Mouse (Mus musculus) liver, embryonic 14.5 days (tissue): ENCODE data around the gene Unc13d. TPM values are rescaled to one million over a fixed set of nuclear protein-coding genes. Genes with fewer than 3 reads are reported as not detected.

Experiments
- ATAC-seq: fragments of 200-750 bp; cut with Nextera tagmentation; 2 replicates; pipeline ENCODE4 v1.8.0; 2017; ENCODE audit warnings: moderate number of reproducible peaks, mild to moderate bottlenecking, moderate library complexity; ENCODE audit not compliant: insufficient read depth
- DNase-seq, 3 experiments: peaks; one replicate each; pipeline ENCODE4 v3.0.0-alpha.2; 2012 to 2013; ENCODE audit warnings: low read depth in 3 of 3, low spot score in 3 of 3
- H3K27ac ChIP-seq: fragments of 300-500 bp; sonication (generic); 2 replicates; pipeline ENCODE4 v1.5.1; 2014; ENCODE audit warnings: moderate library complexity, mild to moderate bottlenecking, control low read depth, inconsistent platforms
- H3K27me3 ChIP-seq: fragments of 300-500 bp; sonication (generic); 2 replicates; pipeline ENCODE4 v1.6.1; 2014; ENCODE audit warnings: mild to moderate bottlenecking, low read length, moderate library complexity; ENCODE audit not compliant: control insufficient read depth, insufficient read depth
- H3K36me3 ChIP-seq: fragments of 300-500 bp; sonication (generic); replicated peaks from 2 replicates; pipeline ENCODE4 v1.6.1; 2014; ENCODE audit warnings: low read depth; ENCODE audit not compliant: control insufficient read depth, insufficient read depth
- H3K4me1 ChIP-seq, 2 experiments: fragments of 200-500 bp in 1 of 2; fragments of 300-500 bp in 1 of 2; sonication (generic) in 1 of 2; replicated peaks; 2 replicates each; pipeline ENCODE4 v1.6.1; 2012 to 2014; ENCODE audit warnings: antibody characterized with exemption in 1 of 2, inconsistent platforms in 1 of 2, low read length in 1 of 2; ENCODE audit not compliant: control insufficient read depth in 2 of 2, insufficient read depth in 2 of 2
- H3K4me2 ChIP-seq: fragments of 300-500 bp; sonication (generic); 2 replicates; pipeline ENCODE4 v1.6.1; 2014; ENCODE audit warnings: low read depth, mild to moderate bottlenecking, control low read depth, moderate library complexity
- H3K4me3 ChIP-seq, 2 experiments: fragments of 200-500 bp in 1 of 2; fragments of 300-500 bp in 1 of 2; sonication (generic) in 1 of 2; 2 replicates each; pipeline ENCODE4 v1.5.1; 2012 to 2014; ENCODE audit warnings: low read depth in 2 of 2, low read length in 2 of 2, mild to moderate bottlenecking in 2 of 2, control low read depth in 1 of 2, inconsistent platforms in 1 of 2, moderate library complexity in 1 of 2; ENCODE audit not compliant: insufficient read depth in 1 of 2
- H3K9ac ChIP-seq: fragments of 300-500 bp; sonication (generic); replicated peaks from 2 replicates; pipeline ENCODE4 v1.6.1; 2014; ENCODE audit warnings: mild to moderate bottlenecking, control low read depth, moderate library complexity
- H3K9me3 ChIP-seq: fragments of 300-500 bp; sonication (generic); 2 replicates; pipeline ENCODE4 v1.6.1; 2016; ENCODE audit warnings: low read length, mixed read lengths; ENCODE audit not compliant: control insufficient read depth
- CTCF ChIP-seq: IDR thresholded peaks from 2 replicates; pipeline ENCODE4 v1.5.1; 2016; ENCODE audit warnings: antibody characterized with exemption, low read depth, control low read depth
- EP300 ChIP-seq: IDR thresholded peaks from 2 replicates; pipeline ENCODE4 v1.6.1; 2016; ENCODE audit warnings: antibody characterized with exemption, low read depth
- WGBS: fragments of 180-500 bp; shearing (Covaris S2); extraction: QIAGEN DNeasy Blood & Tissue Kit; methylation state at CpG from one replicate; pipeline ENCODE4 v1.1.7; 2014; ENCODE audit not compliant: insufficient replicate concordance; 5-methylcytosine and 5-hydroxymethylcytosine counted together
- polyA plus RNA-seq, 2 experiments: library from polyadenylated mRNA; depleted of rRNA in 1 of 2; stranded (reverse) in 1 of 2; unstranded in 1 of 2; fragments of >200 nt; fragmentation: Nextera tagmentation in 1 of 2; extraction: Ambion mirVana in 1 of 2; gene quantifications; 2 replicates each; pipeline versions ENCODE4 v1.2.1 to v1.2.3; 2012 to 2014

Gene Unc13d
- polyA plus RNA-seq, 2 experiments: 16.8 to 18.7 TPM

DNA sequence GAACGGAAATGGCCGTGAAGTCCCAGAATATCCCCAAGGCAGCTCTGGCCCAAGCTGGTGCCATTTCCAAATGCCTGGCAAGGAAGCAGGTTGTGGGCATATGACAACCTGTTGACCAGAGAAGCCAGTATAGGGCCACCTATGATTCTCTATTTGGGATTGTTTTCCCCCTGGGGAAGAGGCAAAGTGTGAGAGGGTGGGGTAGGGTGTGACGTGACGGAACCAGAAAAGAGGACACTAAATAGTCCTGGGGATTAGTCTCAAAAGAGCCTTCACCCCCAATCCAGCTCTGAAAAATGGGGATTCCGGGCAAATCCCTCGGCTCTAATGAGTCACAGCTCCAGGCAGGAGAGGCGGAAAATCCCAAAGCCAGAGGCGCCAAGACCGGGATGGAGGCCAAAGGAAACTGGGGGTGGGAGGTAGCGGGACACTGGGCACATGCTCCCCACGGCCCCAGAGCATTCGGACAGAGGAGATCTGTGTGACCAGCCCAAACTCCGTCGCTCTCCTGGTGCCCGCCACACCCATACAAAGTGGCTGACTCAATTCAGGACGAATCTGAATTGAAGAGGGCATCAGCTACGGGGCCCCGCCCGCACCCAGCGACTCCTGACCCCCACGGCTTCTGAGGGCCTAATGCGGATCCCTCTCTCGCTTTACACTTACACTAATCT lies 30.8 kb upstream of the Unc13d start:
- ATAC-seq (no peak), DNase-seq (no peak)
- no peak for TF ChIP-seq CTCF
- TF ChIP-seq EP300: no peak
- Histone ChIP-seq H3K27me3 (peaks cover 38% of the 10 kb centered on the region), H3K27ac (no peak overlapping the region), H3K4me1 (peaks cover 2 to 15% of the 10 kb centered on the region in 2 experiments; a peak in 3 of 4 replicates), H3K4me3 (peak overlapping the region in 1 of 2 experiments; percentile 25; a peak in 1 of 4 replicates), H3K9ac (no peak overlapping the region), H3K4me2 (peak overlapping the region; percentile 56), H3K36me3 (no peaks in the 10 kb centered on the region), H3K9me3 (no peaks in the 10 kb centered on the region)
- 22% methylated on average over 23 of the region's 23 CpGs for WGBS

- DNase-seq (no peak), ATAC-seq (no peak)
- peak overlapping the region; percentile 56; the same call in 1 of the 2 replicates for H3K4me2 ChIP-seq
- peaks cover 38% of the 10 kb centered on the region for H3K27me3 ChIP-seq
- peaks cover 2 to 17% of the 10 kb centered on the region in 2 experiments; a peak in 3 of 4 replicates for H3K4me1 ChIP-seq
- no peak overlapping the region for H3K27ac ChIP-seq
- no peaks in the 10 kb centered on the region for H3K9me3 ChIP-seq
- WGBS: 62% methylated on average over 19 of the region's 19 CpGs
- no peak overlapping the region for H3K9ac ChIP-seq
- no peaks in the 10 kb centered on the region for H3K36me3 ChIP-seq
- TF ChIP-seq EP300 (no peak), CTCF (no peak)
- H3K4me3 ChIP-seq: no peak overlapping the region
Observed at GRCm38 (mm10) chr11:116107777-116108285, 30.1 kb upstream of the Unc13d start.

DNA sequence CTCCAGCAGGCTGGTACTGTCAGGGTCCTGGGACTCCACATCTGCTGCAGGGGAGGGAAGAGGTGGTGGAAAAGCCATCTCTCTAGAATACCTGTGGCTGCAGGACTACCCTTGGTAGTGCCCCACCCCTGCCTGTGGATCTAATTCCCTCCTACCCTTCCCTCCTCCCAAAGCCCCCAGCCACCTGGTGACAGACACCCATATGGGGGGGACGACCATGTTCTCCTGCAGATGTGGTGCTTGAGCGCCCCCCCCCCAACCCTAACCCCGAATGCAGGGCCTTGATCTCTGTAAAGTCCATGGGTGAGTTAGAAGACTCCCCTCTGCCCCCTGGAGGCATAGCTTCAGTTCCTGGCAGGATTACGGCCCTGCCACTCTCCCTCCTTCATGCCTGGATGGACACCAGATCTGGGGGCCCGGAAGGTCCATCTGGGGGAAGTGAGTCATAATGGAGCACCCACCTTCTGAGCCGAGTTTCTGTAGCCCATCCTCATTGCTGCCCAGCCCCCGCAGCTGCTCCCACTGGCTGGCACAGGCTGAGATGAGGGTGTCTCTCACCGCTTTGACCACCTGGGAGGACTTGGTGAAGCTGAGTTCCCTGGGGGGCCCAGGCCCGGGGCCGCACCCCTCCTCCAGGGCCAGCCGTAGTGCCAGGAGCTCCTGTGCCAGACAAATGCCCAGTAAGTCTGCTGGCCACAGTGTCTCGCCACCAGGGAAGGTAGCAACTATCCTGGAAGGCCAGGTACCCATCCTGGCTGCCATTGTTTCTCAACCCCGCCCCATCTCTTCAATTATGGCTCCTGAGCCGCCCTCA lies 29.4 kb upstream of the Unc13d start:
- H3K4me3 ChIP-seq: no peak overlapping the region
- peaks cover 5 to 20% of the 10 kb centered on the region in 2 experiments for H3K4me1 ChIP-seq
- WGBS: 37% methylated on average over 14 of the region's 14 CpGs
- H3K4me2 ChIP-seq: no peak overlapping the region
- H3K9ac ChIP-seq: no peak overlapping the region
- ATAC-seq (no peak), DNase-seq (no peak)
- H3K36me3 ChIP-seq: no peaks in the 10 kb centered on the region
- H3K27me3 ChIP-seq: peaks cover 38% of the 10 kb centered on the region
- H3K9me3 ChIP-seq: no peaks in the 10 kb centered on the region
- no peak overlapping the region for H3K27ac ChIP-seq
- no peak for TF ChIP-seq EP300
- TF ChIP-seq CTCF: peak; percentile 42

- no peak overlapping the region for H3K27ac ChIP-seq
- no peak overlapping the region for H3K4me3 ChIP-seq
- ATAC-seq: no peak
Observed at GRCm38 (mm10) chr11:116106154-116106962, 28.6 kb upstream of the Unc13d start.

More at GRCm38 (mm10) chr11:116106154-116106962, 28.6 kb upstream of the Unc13d start:
- Histone ChIP-seq H3K4me1 (peaks cover 6 to 27% of the 10 kb centered on the region in 2 experiments), H3K27me3 (peaks cover 38% of the 10 kb centered on the region), H3K9me3 (no peaks in the 10 kb centered on the region), H3K4me2 (peak overlapping the region; percentile 35), H3K9ac (no peak overlapping the region), H3K36me3 (no peaks in the 10 kb centered on the region)
- WGBS: 33% methylated on average over 32 of the region's 32 CpGs
- no peak for DNase-seq
- no peak for TF ChIP-seq CTCF
- TF ChIP-seq EP300: no peak
